Mouse (Mus musculus): ENCODE results near the gene Mad1l1.

- no peak for TF ChIP-seq POLR2A (IDR thresholded peaks at IDR 0.05; ENCODE audit: low read depth, low read length)
- no peak for TF ChIP-seq CTCF (IDR thresholded peaks at IDR 0.05; ENCODE audit: extremely low read depth, insufficient read depth, insufficient read length, insufficient replicate concordance)
Measured at GRCm38 (mm10) chr5:140056291-140056690, 265.1 kb downstream of the Mad1l1 start.

Measured in spleen, adult 2 months (tissue).